1 mouse cellular context compared by ENCODE assay signal in the genomic region with DNA sequence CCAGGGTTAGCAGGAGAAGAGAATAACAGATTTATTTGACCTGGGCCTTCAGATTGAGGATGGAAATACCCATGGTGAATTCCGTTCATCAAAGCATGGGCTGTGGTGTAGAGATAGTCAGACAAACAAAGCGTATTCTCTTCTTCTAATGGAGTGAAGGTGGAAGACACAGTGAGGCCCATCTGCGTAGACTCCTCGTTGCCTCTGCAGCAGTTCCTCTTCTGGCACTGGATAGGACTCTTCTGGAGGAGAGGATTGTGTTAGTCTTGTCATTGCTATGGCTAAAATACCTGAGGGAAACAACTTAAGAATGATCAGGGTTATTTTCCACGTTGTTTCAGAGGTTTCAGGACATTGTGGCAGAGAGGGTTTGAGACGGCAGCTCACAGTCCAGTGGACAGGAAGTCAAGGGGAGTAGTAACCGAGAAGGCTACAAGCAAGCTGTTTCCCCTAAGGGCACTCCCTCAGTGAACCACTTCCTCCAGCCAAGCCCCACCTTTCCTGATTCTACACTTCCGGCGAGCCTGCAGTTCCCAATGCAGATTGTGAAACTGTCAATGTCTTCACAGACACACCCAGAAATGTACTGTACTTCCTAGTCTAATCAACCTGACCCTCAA.
TF ChIP-seq lines count a peak whose summit lies in the region.

No protein-coding gene starts in this region.

TF ChIP-seq in MEL, 35 proteins besides CTCF, POLR2A, EP300 and RAD21 (continued from another document):
- TF ChIP-seq TCF12 (IDR thresholded peaks at IDR 0.05; ENCODE audit: low read depth, low read length) (no peak), KAT2A (conservative IDR thresholded peaks at IDR 0.05; ENCODE audit: low read depth, low read length) (no peak), SIN3A (IDR thresholded peaks at IDR 0.05; ENCODE audit: low read length) (peak; percentile 51), USF1 (IDR thresholded peaks at IDR 0.05; ENCODE audit: low read depth, low read length) (no peak), UBTF (IDR thresholded peaks at IDR 0.05; ENCODE audit: borderline replicate concordance, insufficient read depth, low read depth, low read length) (no peak), BHLHE40 (IDR thresholded peaks at IDR 0.05; ENCODE audit: borderline replicate concordance, low read depth, low read length) (no peak), MAX (IDR thresholded peaks at IDR 0.05; ENCODE audit: low read length) (no peak), ELF1 (IDR thresholded peaks at IDR 0.05; ENCODE audit: low read depth, low read length) (peak; percentile 54), SMC3 (IDR thresholded peaks at IDR 0.05; ENCODE audit: low read depth, low read length) (no peak), HCFC1 (IDR thresholded peaks at IDR 0.05; ENCODE audit: low read depth, low read length) (peak; percentile 66), JUND (IDR thresholded peaks at IDR 0.05; ENCODE audit: low read depth, low read length) (no peak), CHD1 (IDR thresholded peaks at IDR 0.05; ENCODE audit: low read depth, low read length) (no peak), E2F4 (IDR thresholded peaks at IDR 0.05; ENCODE audit: borderline replicate concordance, low read depth, low read length) (no peak)
TF ChIP-seq in MEL: peak in this region for 4.
